Mouse (Mus musculus) forebrain, embryonic 14.5 days (tissue): ENCODE measurements around the gene Zbtb49. TPM values are rescaled to one million over a fixed set of nuclear protein-coding genes. Genes with fewer than 3 reads are reported as not detected.

Experiments used
- ATAC-seq: fragments of 200-750 bp; cut with Nextera tagmentation; 2 replicates; pipeline ENCODE4 v1.8.0; 2017; ENCODE audit warnings: mild to moderate bottlenecking, moderate library complexity
- DNase-seq: peaks from one replicate; pipeline ENCODE4 v3.0.0-alpha.2; 2015; ENCODE audit warnings: low spot score
- H3K27ac ChIP-seq: fragments of 300-500 bp; sonication (generic); 2 replicates; pipeline ENCODE4 v1.5.1; 2014; ENCODE audit warnings: low read depth, mild to moderate bottlenecking, control low read depth, low read length, moderate library complexity
- H3K27me3 ChIP-seq: fragments of 300-500 bp; sonication (generic); replicated peaks from 2 replicates; pipeline ENCODE4 v1.6.1; 2014; ENCODE audit warnings: low read length, control low read depth, mixed read lengths; ENCODE audit not compliant: control insufficient read depth, insufficient read depth
- H3K36me3 ChIP-seq: fragments of 300-500 bp; sonication (generic); 2 replicates; pipeline ENCODE4 v1.6.1; 2014; ENCODE audit warnings: low read length, control low read depth; ENCODE audit not compliant: control insufficient read depth, insufficient read depth
- H3K4me1 ChIP-seq: fragments of 300-500 bp; sonication (generic); 2 replicates; pipeline ENCODE4 v1.6.1; 2014; ENCODE audit warnings: antibody characterized with exemption, low read length, control low read depth; ENCODE audit not compliant: control insufficient read depth, insufficient read depth
- H3K4me2 ChIP-seq: fragments of 300-500 bp; sonication (generic); 2 replicates; pipeline ENCODE4 v1.6.1; 2014; ENCODE audit warnings: mild to moderate bottlenecking, control low read depth, low read length
- H3K4me3 ChIP-seq: fragments of 300-500 bp; sonication (generic); 2 replicates; pipeline ENCODE4 v1.5.1; 2014; ENCODE audit warnings: low read depth, low read length, control low read depth
- H3K9ac ChIP-seq: fragments of 300-500 bp; sonication (generic); 2 replicates; pipeline ENCODE4 v1.6.1; 2014; ENCODE audit warnings: mild to moderate bottlenecking, low read length, control low read depth, moderate library complexity
- H3K9me3 ChIP-seq: fragments of 300-500 bp; sonication (generic); replicated peaks from 2 replicates; pipeline ENCODE4 v1.6.1; 2016; ENCODE audit warnings: low read length, control low read depth, mixed read lengths; ENCODE audit not compliant: control insufficient read depth
- WGBS: fragments of 180-500 bp; shearing (Covaris S2); extraction: QIAGEN DNeasy Blood & Tissue Kit; methylation state at CpG from one replicate; pipeline ENCODE4 v1.1.7; 2014; 5-methylcytosine and 5-hydroxymethylcytosine counted together
- polyA plus RNA-seq: library from polyadenylated mRNA; unstranded; fragments of >200 nt; fragmentation: Nextera tagmentation; extraction: Ambion mirVana; gene quantifications from 2 replicates; pipeline ENCODE4 v1.2.1, GENCODE M21; 2014

Zbtb49 gene
- polyA plus RNA-seq, 1 experiment from 2014 or later = 15.9 TPM

- H3K36me3 ChIP-seq = no peaks in the 10 kb centered on the region
- DNase-seq (no peak), ATAC-seq (no peak)
- H3K9me3 ChIP-seq = no peaks in the 10 kb centered on the region
- H3K27me3 ChIP-seq = no peaks in the 10 kb centered on the region
- H3K9ac ChIP-seq = no peak overlapping the region
- no peak overlapping the region for H3K27ac ChIP-seq
- no peak overlapping the region for H3K4me2 ChIP-seq
- no peak overlapping the region for H3K4me3 ChIP-seq
- 83% methylated on average over 16 of the region's 16 CpGs for WGBS
- H3K4me1 ChIP-seq = no peaks in the 10 kb centered on the region
These were observed 45.9 kb downstream of the Zbtb49 start for GRCm38 (mm10) chr5:38174256-38174912.

- DNase-seq = no peak
- WGBS = 62% methylated on average over 5 of the region's 5 CpGs
- H3K27me3 ChIP-seq = no peaks in the 10 kb centered on the region
- no peak overlapping the region for H3K4me3 ChIP-seq
- H3K9ac ChIP-seq = no peak overlapping the region
- H3K36me3 ChIP-seq = no peaks in the 10 kb centered on the region
- no peak for ATAC-seq
- no peaks in the 10 kb centered on the region for H3K9me3 ChIP-seq
- no peak overlapping the region for H3K4me2 ChIP-seq
- H3K27ac ChIP-seq = no peak overlapping the region
- no peaks in the 10 kb centered on the region for H3K4me1 ChIP-seq
These were observed 46.5 kb downstream of the Zbtb49 start for GRCm38 (mm10) chr5:38173766-38174165.

DNA sequence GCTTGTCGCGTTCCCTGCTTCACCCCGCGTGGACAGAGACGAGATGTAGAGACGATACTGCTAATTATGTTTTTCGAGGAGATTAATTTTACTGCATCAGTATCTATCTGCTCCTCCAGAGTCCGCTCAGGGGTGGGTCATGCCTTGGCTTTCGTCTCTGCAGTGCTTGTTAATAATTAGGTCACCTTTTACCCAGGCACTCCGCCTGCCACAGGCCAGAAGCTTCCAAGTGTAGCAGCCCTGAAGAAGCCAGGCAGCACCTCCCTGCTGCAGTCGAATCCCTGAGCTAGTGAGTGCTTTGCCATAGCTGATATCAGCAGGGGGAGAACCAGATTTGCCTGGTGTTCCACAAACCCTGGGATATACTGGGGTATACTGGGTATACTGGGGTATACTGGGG is 51.8 kb downstream of the Zbtb49 start:
- Histone ChIP-seq H3K4me3 (no peak overlapping the region), H3K9ac (no peak overlapping the region), H3K4me2 (no peak overlapping the region), H3K4me1 (no peaks in the 10 kb centered on the region), H3K27ac (no peak overlapping the region), H3K27me3 (no peaks in the 10 kb centered on the region), H3K36me3 (no peaks in the 10 kb centered on the region), H3K9me3 (no peaks in the 10 kb centered on the region)
- DNase-seq (no peak), ATAC-seq (no peak)
- 82% methylated on average over 11 of the region's 11 CpGs for WGBS

GRCm38 (mm10) chr5:38159634-38160413 is 60.4 kb downstream of the Zbtb49 start, which contains the start of gene Nsg1:
Gene Nsg1 (minus strand): TSS chr5:38159907.
- H3K36me3 ChIP-seq = peaks cover 30% of the 10 kb centered on the region
- no peak for DNase-seq
- peak within 1 kb of the TSS; percentile 100 for H3K9ac ChIP-seq
- no peaks in the 10 kb centered on the region for H3K9me3 ChIP-seq
- ATAC-seq = peak; percentile 57
- H3K27me3 ChIP-seq = no peaks in the 10 kb centered on the region
- peak within 1 kb of the TSS; percentile 85 for H3K4me2 ChIP-seq
- H3K27ac ChIP-seq = peak within 1 kb of the TSS; percentile 94
- 8% methylated on average over 35 of the region's 35 CpGs for WGBS
- H3K4me1 ChIP-seq = peaks cover 23% of the 10 kb centered on the region
- peak within 1 kb of the TSS; percentile 90 for H3K4me3 ChIP-seq

DNA sequence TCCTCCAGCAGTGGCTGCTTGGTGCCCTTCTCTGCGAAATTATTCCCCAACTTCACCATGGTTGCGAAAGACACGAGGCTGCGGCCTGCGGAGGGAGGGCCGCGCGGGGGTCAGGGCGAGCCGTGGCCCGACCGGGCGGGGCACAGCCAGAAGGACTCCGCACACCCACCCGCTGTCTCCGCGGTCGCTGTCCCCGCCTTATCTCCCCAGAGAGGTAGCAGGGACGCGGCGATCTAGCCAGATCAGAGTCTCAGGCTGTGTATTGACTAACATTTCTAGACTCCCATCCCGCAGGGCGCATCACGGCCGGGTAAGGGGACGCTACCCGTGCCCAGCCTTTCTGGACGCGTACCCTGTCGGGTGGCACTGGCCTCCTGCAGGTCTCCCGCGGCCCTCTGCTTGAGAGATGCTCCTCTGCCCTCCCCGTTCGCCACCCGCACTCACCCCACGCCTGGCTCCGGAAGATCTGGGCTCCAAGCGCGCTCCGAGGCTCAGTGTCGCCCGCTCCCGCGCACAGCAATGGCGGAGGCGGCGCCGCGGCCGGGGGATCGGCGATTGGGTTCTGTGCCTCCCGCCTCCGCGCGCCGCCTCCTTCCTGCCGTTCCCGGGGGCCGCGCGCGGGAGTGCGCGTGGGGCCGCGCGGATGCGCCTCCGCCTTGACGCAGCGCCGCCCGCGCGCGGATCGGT is 61.2 kb downstream of the Zbtb49 start:
- peak; percentile 88 for ATAC-seq

GRCm38 (mm10) chr5:38158501-38158946 is 61.7 kb downstream of the Zbtb49 start:
- Histone ChIP-seq H3K4me2 (peak overlapping the region; percentile 85), H3K9me3 (no peaks in the 10 kb centered on the region), H3K4me3 (peak overlapping the region; percentile 90), H3K4me1 (peaks cover 34% of the 10 kb centered on the region), H3K9ac (peak overlapping the region; percentile 100), H3K36me3 (peaks cover 43% of the 10 kb centered on the region), H3K27ac (peak overlapping the region; percentile 94), H3K27me3 (no peaks in the 10 kb centered on the region)
- under 1% methylated on average over 17 of the region's 17 CpGs for WGBS
- ATAC-seq (peak; percentile 63), DNase-seq (peak; percentile 83)

More for the DNA sequence above, 61.2 kb downstream of the Zbtb49 start:
- peak overlapping the region; percentile 94 for H3K27ac ChIP-seq
- WGBS = under 1% methylated on average over 78 of the region's 79 CpGs
- H3K9ac ChIP-seq = peak overlapping the region; percentile 100
- no peaks in the 10 kb centered on the region for H3K27me3 ChIP-seq
- peak overlapping the region; percentile 90 for H3K4me3 ChIP-seq
- DNase-seq = peak; percentile 92
- peak overlapping the region; percentile 85 for H3K4me2 ChIP-seq
- H3K9me3 ChIP-seq = no peaks in the 10 kb centered on the region
- peaks cover 37% of the 10 kb centered on the region for H3K36me3 ChIP-seq
- peaks cover 29% of the 10 kb centered on the region for H3K4me1 ChIP-seq

DNA sequence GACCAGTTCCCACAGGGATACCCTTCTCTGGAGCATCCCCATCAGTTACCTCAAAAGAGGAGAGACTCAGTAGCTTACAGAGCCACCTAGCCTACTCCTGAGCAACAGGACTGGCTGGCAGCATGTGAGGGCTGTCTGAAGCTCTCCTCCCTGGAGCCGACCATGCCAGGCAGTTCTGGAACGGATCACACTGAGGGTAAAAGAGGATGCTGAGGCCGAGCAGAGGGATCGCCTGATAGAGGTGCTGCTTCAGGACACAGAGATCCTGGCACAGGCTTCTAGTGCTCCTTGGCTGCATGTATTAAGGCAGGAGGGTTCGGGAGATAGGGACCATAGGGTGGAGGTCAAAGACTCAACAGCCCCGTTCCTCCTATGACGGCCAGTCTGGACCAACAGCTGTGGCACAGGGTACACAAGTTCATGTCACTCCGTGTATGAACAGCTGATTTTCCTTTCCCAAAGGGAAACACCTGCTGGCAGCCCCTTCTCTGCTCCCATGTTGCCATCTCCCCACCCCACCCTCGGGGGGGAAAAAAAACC is 62.7 kb downstream of the Zbtb49 start:
- Histone ChIP-seq H3K4me1 (peaks cover 43% of the 10 kb centered on the region), H3K27me3 (no peaks in the 10 kb centered on the region), H3K4me3 (peak overlapping the region; percentile 90), H3K36me3 (peaks cover 52% of the 10 kb centered on the region), H3K4me2 (peak overlapping the region; percentile 85), H3K9me3 (no peaks in the 10 kb centered on the region), H3K27ac (peak overlapping the region; percentile 94), H3K9ac (peak overlapping the region; percentile 100)
- ATAC-seq = no peak
- peak; percentile 21 for DNase-seq
- 47% methylated on average over 9 of the region's 9 CpGs for WGBS

DNA sequence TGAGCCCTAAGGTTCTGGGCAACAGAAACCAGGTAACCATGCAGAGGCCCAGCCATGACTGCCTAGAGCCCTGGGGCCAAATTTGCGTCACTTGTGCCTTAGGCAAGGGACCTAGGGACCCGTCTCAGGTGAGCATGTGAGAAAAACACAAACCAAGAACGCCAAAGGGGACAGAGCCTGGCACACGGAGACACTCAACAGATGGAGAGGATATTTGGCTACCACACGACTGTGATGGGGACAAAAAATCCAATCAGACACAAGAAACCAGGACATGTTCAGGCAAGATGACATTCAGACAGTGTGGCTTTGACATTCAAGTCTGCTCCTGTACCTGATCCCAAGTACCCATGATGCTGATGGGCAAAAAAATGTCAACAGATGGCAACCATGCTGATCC is 66.6 kb downstream of the Zbtb49 start:
- Histone ChIP-seq H3K36me3 (peaks cover 89% of the 10 kb centered on the region), H3K27me3 (no peaks in the 10 kb centered on the region), H3K27ac (no peak overlapping the region), H3K9ac (no peak overlapping the region), H3K4me2 (peak overlapping the region; percentile 24), H3K4me1 (peaks cover 50% of the 10 kb centered on the region), H3K4me3 (no peak overlapping the region), H3K9me3 (no peaks in the 10 kb centered on the region)
- ATAC-seq (no peak), DNase-seq (no peak)
- 89% methylated on average over 5 of the region's 5 CpGs for WGBS
